Mouse (Mus musculus) kidney, postnatal 36 days (tissue): ENCODE data around the gene Kif6.

Experiments
- DNase-seq, 2 experiments: peaks; one replicate each; pipeline ENCODE4 v3.0.0; 2021 to 2022; ENCODE audit warnings: mixed read lengths in 2 of 2

The Kif6 gene

GRCm38 (mm10) chr17:49860057-49860816, 245.3 kb downstream of the Kif6 start:
- DNase-seq: no peak

- DNase-seq: no peak
Measured at GRCm38 (mm10) chr17:49863597-49863996, 248.7 kb downstream of the Kif6 start.

GRCm38 (mm10) chr17:49865604-49866003, 250.7 kb downstream of the Kif6 start:
- DNase-seq: no peak

GRCm38 (mm10) chr17:49866653-49867215, 251.8 kb downstream of the Kif6 start:
- no peak for DNase-seq

- DNase-seq: no peak
Measured at GRCm38 (mm10) chr17:49867321-49868137, 252.6 kb downstream of the Kif6 start.

- DNase-seq: no peak
Measured at GRCm38 (mm10) chr17:49869246-49869645, 254.3 kb downstream of the Kif6 start.

GRCm38 (mm10) chr17:49872305-49872704, 257.4 kb downstream of the Kif6 start:
- DNase-seq: peak; percentile 7 to 37

- DNase-seq: no peak
Measured at GRCm38 (mm10) chr17:49874746-49875145, 259.8 kb downstream of the Kif6 start.

GRCm38 (mm10) chr17:49875401-49875800, 260.5 kb downstream of the Kif6 start:
- no peak for DNase-seq

- DNase-seq: no peak
Measured at GRCm38 (mm10) chr17:49875939-49876651, 261.2 kb downstream of the Kif6 start.

- no peak for DNase-seq
Measured at GRCm38 (mm10) chr17:49880919-49881744, 266.2 kb downstream of the Kif6 start.

GRCm38 (mm10) chr17:49881796-49882195, 266.9 kb downstream of the Kif6 start:
- DNase-seq: no peak

GRCm38 (mm10) chr17:49883136-49883755, 268.3 kb downstream of the Kif6 start:
- no peak for DNase-seq

GRCm38 (mm10) chr17:49885035-49885434, 270.1 kb downstream of the Kif6 start:
- DNase-seq: no peak

GRCm38 (mm10) chr17:49889629-49890028, 274.7 kb downstream of the Kif6 start:
- no peak for DNase-seq

GRCm38 (mm10) chr17:49890861-49891260, 275.9 kb downstream of the Kif6 start:
- no peak for DNase-seq

- no peak for DNase-seq
Measured at GRCm38 (mm10) chr17:49892390-49892789, 277.5 kb downstream of the Kif6 start.

- DNase-seq: no peak
Measured at GRCm38 (mm10) chr17:49894471-49894870, 279.5 kb downstream of the Kif6 start.

GRCm38 (mm10) chr17:49898849-49899331, 284.0 kb downstream of the Kif6 start:
- DNase-seq: peak; percentile 58 to 89

- DNase-seq: no peak
Measured at GRCm38 (mm10) chr17:49902613-49903012, 287.7 kb downstream of the Kif6 start.

- no peak for DNase-seq
Measured at GRCm38 (mm10) chr17:49923429-49923828, 308.5 kb downstream of the Kif6 start.
